Mouse (Mus musculus): ENCODE results near the gene Garem2.

DNA sequence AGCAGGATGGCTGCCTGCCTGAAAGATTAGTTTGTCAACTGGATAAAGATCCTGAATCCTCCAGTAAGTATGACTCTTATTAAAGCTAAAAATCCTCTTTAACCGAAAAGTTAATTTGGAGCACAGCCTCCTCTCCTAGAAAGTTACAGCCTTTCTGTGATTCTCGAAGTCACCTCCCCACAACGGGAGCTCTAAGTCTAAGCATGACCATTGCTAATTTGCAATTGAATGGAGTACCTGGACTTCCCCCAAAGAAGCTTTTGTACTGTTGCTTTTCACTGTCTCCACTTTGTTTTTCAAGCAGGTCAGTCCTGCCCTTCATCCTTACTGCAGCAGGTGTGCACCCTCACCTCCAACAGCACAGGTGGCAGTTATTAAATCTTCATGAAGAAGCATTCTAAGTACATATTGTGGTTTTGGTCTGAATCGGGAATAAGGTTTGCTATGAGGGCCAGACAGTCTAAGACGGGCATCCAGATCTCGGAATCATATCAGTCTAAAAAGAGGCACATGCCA, 46.7 kb upstream of the Garem2 start:
- TF ChIP-seq POLR2A (IDR thresholded peaks at IDR 0.05; ENCODE audit: low read depth, low read length) (no peak), CTCF (IDR thresholded peaks at IDR 0.05; ENCODE audit: extremely low read depth, insufficient read length, insufficient replicate concordance, low read depth, low read length) (no peak)
